ENCODE assay signal across 16 mouse cellular contexts in genomic region chr12:71808631-71809030, GRCm38 (mm10). TPM values are rescaled to one million over a fixed set of nuclear protein-coding genes. Genes with fewer than 3 reads are reported as not detected.
DNase-seq lines count a peak whose midpoint lies in the region; ATAC-seq lines count a peak whose summit lies in the region.
"Had no signal": no experiment of that assay in that cellular context is flagged by ENCODE, and none has a peak within 500 bp of the region (broad histone marks: within the 10 kb centered on the region; RNA-seq: fewer than 3 reads in every experiment).

No protein-coding gene starts in this region.

- H3K9ac ChIP-seq in heart, embryonic 11.5 days (ENCODE audit: low read depth, low read length) = no peak overlapping the region
- no peak overlapping the region for H3K9ac ChIP-seq in heart, embryonic 12.5 days
- no peak overlapping the region for H3K9ac ChIP-seq in intestine, embryonic 16.5 days (ENCODE audit: low read depth, low read length)
- H3K9ac ChIP-seq: forebrain, embryonic 15.5 days; limb, embryonic 15.5 days; midbrain, embryonic 15.5 days; neural tube, embryonic 15.5 days had no signal

- H3K27ac ChIP-seq in heart, embryonic 11.5 days (ENCODE audit: low read depth, low read length) = no peak overlapping the region
- peak overlapping the region; percentile 45 for H3K27ac ChIP-seq in heart, embryonic 12.5 days (ENCODE audit: poor library complexity, severe bottlenecking)
- H3K27ac ChIP-seq in intestine, embryonic 16.5 days (ENCODE audit: low read length) = peak overlapping the region; percentile 70
- H3K27ac ChIP-seq: forebrain, embryonic 15.5 days; hindbrain, embryonic 10.5 days; limb, embryonic 15.5 days; midbrain, embryonic 15.5 days; neural tube, embryonic 15.5 days had no signal

- no peaks in the 10 kb centered on the region for H3K27me3 ChIP-seq in heart, embryonic 11.5 days (ENCODE audit: control insufficient read depth, insufficient read depth, low read length)
- H3K27me3 ChIP-seq in heart, embryonic 12.5 days (replicated peaks) = no peaks in the 10 kb centered on the region
- no peaks in the 10 kb centered on the region for H3K27me3 ChIP-seq in intestine, embryonic 16.5 days (replicated peaks; ENCODE audit: control insufficient read depth, insufficient read depth, low read length)
- H3K27me3 ChIP-seq: forebrain, embryonic 15.5 days; limb, embryonic 15.5 days; midbrain, embryonic 15.5 days; neural tube, embryonic 15.5 days had no signal

- no peak overlapping the region for H3K4me2 ChIP-seq in heart, embryonic 11.5 days
- H3K4me2 ChIP-seq in heart, embryonic 12.5 days = no peak overlapping the region
- H3K4me2 ChIP-seq in intestine, embryonic 16.5 days (ENCODE audit: low read depth, low read length) = no peak overlapping the region
- H3K4me2 ChIP-seq: forebrain, embryonic 15.5 days; limb, embryonic 15.5 days; midbrain, embryonic 15.5 days; neural tube, embryonic 15.5 days had no signal

- peak; percentile 98 for DNase-seq in heart, adult 11 months
- DNase-seq in MN1 (ENCODE audit: low spot score) = peak; percentile 63
- no peak for DNase-seq in testis, postnatal 14 days (ENCODE audit: low spot score)
- no peak for DNase-seq in layer of hippocampus, adult 8-10 months (ENCODE audit: low spot score in 2 of 2)
- DNase-seq: cerebellum, adult 8-10 months; lung, postnatal 36 days; thymus, postnatal 25 days had no signal

- H3K4me3 ChIP-seq in heart, embryonic 11.5 days (ENCODE audit: low read depth, low read length) = no peak overlapping the region
- no peak overlapping the region for H3K4me3 ChIP-seq in heart, embryonic 12.5 days
- H3K4me3 ChIP-seq in intestine, embryonic 16.5 days (ENCODE audit: low read length) = no peak overlapping the region
- H3K4me3 ChIP-seq: forebrain, embryonic 15.5 days; hindbrain, embryonic 10.5 days; limb, embryonic 15.5 days; midbrain, embryonic 15.5 days; neural tube, embryonic 15.5 days had no signal

- no peaks in the 10 kb centered on the region for H3K36me3 ChIP-seq in heart, embryonic 11.5 days (ENCODE audit: control insufficient read depth, insufficient read depth, low read length)
- no peaks in the 10 kb centered on the region for H3K36me3 ChIP-seq in heart, embryonic 12.5 days
- no peaks in the 10 kb centered on the region for H3K36me3 ChIP-seq in intestine, embryonic 16.5 days (ENCODE audit: control insufficient read depth, insufficient read depth, low read length)
- H3K36me3 ChIP-seq: forebrain, embryonic 15.5 days; hindbrain, embryonic 10.5 days; limb, embryonic 15.5 days; midbrain, embryonic 15.5 days; neural tube, embryonic 15.5 days had no signal

- H3K4me1 ChIP-seq in heart, embryonic 11.5 days (ENCODE audit: control insufficient read depth, insufficient read depth, low read length) = peaks cover 9% of the 10 kb centered on the region
- H3K4me1 ChIP-seq in heart, embryonic 12.5 days (replicated peaks) = peaks cover 32% of the 10 kb centered on the region
- H3K4me1 ChIP-seq in intestine, embryonic 16.5 days (ENCODE audit: control insufficient read depth, insufficient read depth, low read length) = peaks cover 6% of the 10 kb centered on the region; the same call in 1 of the 2 replicates
- H3K4me1 ChIP-seq: forebrain, embryonic 15.5 days; hindbrain, embryonic 10.5 days; limb, embryonic 15.5 days; midbrain, embryonic 15.5 days; neural tube, embryonic 15.5 days had no signal

- H3K9me3 ChIP-seq in heart, embryonic 11.5 days (replicated peaks; ENCODE audit: control insufficient read depth, low read length) = no peaks in the 10 kb centered on the region
- no peaks in the 10 kb centered on the region for H3K9me3 ChIP-seq in heart, embryonic 12.5 days (replicated peaks)
- no peaks in the 10 kb centered on the region for H3K9me3 ChIP-seq in intestine, embryonic 16.5 days (ENCODE audit: control insufficient read depth, low read length)
- H3K9me3 ChIP-seq: forebrain, embryonic 15.5 days; hindbrain, embryonic 10.5 days; limb, embryonic 15.5 days; midbrain, embryonic 15.5 days; neural tube, embryonic 15.5 days had no signal

- WGBS in heart, embryonic 11.5 days (ENCODE audit: insufficient replicate concordance) = 62% methylated on average over 9 of the region's 9 CpGs
- 59% methylated on average over 9 of the region's 9 CpGs for WGBS in heart, embryonic 12.5 days
- 48% methylated on average over 9 of the region's 9 CpGs for WGBS in intestine, embryonic 16.5 days

- ATAC-seq in heart, embryonic 11.5 days (replicated peaks; ENCODE audit: insufficient number of reproducible peaks, low FRiP score, low TSS enrichment) = no peak
- no peak for ATAC-seq in heart, embryonic 12.5 days (ENCODE audit: insufficient number of reproducible peaks, low FRiP score)
- peak; percentile 82 for ATAC-seq in intestine, embryonic 16.5 days
- no peak for ATAC-seq in CD4-positive, CD25-positive, alpha-beta regulatory T cell, adult 4 months
- ATAC-seq: forebrain, embryonic 15.5 days; midbrain, embryonic 15.5 days had no signal

RNA-seq across cellular contexts. Expression of gene Daam1, which starts 22.2 kb away (rescaled TPM):
- 25.7 and 33.0 TPM in 2 replicates for polyA plus RNA-seq in heart, embryonic 11.5 days (2014; fragmentation: Nextera tagmentation; extraction: Ambion mirVana)
- 23.1 and 23.3 TPM in 2 replicates for polyA plus RNA-seq in heart, embryonic 12.5 days (2016; fragmentation: Nextera tagmentation; extraction: Ambion mirVana)
- polyA plus RNA-seq in intestine, embryonic 16.5 days (2015; fragmentation: Nextera tagmentation; extraction: Ambion mirVana) = 7.6 and 7.7 TPM in 2 replicates
- 10 to 100 TPM; 62.2 to 67.0 (median 64.0) TPM for total RNA-seq in layer of hippocampus, adult 8-10 months (2022)
- polyA plus RNA-seq in CD4-positive, CD25-positive, alpha-beta regulatory T cell, adult 4 months (2017; shearing (Covaris generic)) = 1 to 10 TPM; 1.8 to 3.0 TPM

Comparison
In these comparisons a context has a peak if more than half of its experiments do, and no peak if none do; other contexts are left out.
1. DNase-seq: peak in heart, adult 11 months (single experiment) and MN1 (single experiment); none in testis, postnatal 14 days (single experiment) and layer of hippocampus, adult 8-10 months (0 of 2).